Mouse (Mus musculus) retina, embryonic 14.5 days (tissue): ENCODE measurements around the gene Wt1.
A peak's percentile ranks its signal among the peaks of the same experiment; 100 is the strongest.

ENCODE experiments used
- DNase-seq: peaks from one replicate; pipeline ENCODE4 v3.0.0-alpha.2; 2015; ENCODE audit warnings: low spot score

The Wt1 gene

GRCm38 (mm10) chr2:105126691-105127530 is 582 bp downstream of the Wt1 start:
- peak; percentile 39 for DNase-seq

- DNase-seq: peak; percentile 45
Observed at GRCm38 (mm10) chr2:105127531-105128480, 1.5 kb downstream of the Wt1 start.

- DNase-seq: peak; percentile 23
Observed at GRCm38 (mm10) chr2:105128564-105128963, 2.2 kb downstream of the Wt1 start.

GRCm38 (mm10) chr2:105130351-105131060 is 4.2 kb downstream of the Wt1 start:
- peak; percentile 45 for DNase-seq

GRCm38 (mm10) chr2:105131061-105131810 is 4.9 kb downstream of the Wt1 start:
- DNase-seq: peak; percentile 27

GRCm38 (mm10) chr2:105131811-105132100 is 5.4 kb downstream of the Wt1 start:
- DNase-seq: no peak

- DNase-seq: peak; percentile 24
Observed at GRCm38 (mm10) chr2:105132300-105132699, 6.0 kb downstream of the Wt1 start.

GRCm38 (mm10) chr2:105132933-105133795 is 6.8 kb downstream of the Wt1 start:
- DNase-seq: peak; percentile 22

- DNase-seq: peak; percentile 30
Observed at GRCm38 (mm10) chr2:105134296-105134695, 8.0 kb downstream of the Wt1 start.

- DNase-seq: no peak
Observed at GRCm38 (mm10) chr2:105139471-105139870, 13.1 kb downstream of the Wt1 start.

- no peak for DNase-seq
Observed at GRCm38 (mm10) chr2:105141371-105141770, 15.0 kb downstream of the Wt1 start.

- DNase-seq: no peak
Observed at GRCm38 (mm10) chr2:105143731-105144130, 17.4 kb downstream of the Wt1 start.

GRCm38 (mm10) chr2:105151544-105151943 is 25.2 kb downstream of the Wt1 start:
- DNase-seq: no peak

GRCm38 (mm10) chr2:105153046-105153445 is 26.7 kb downstream of the Wt1 start:
- DNase-seq: no peak

- no peak for DNase-seq
Observed at GRCm38 (mm10) chr2:105160949-105161348, 34.6 kb downstream of the Wt1 start.

- DNase-seq: no peak
Observed at GRCm38 (mm10) chr2:105162763-105163162, 36.4 kb downstream of the Wt1 start.

- DNase-seq: no peak
Observed at GRCm38 (mm10) chr2:105168137-105168536, 41.8 kb downstream of the Wt1 start.

GRCm38 (mm10) chr2:105174254-105174653 is 47.9 kb downstream of the Wt1 start:
- DNase-seq: no peak

GRCm38 (mm10) chr2:105178871-105179270 is 52.5 kb downstream of the Wt1 start:
- no peak for DNase-seq

- peak; percentile 12 for DNase-seq
Observed at GRCm38 (mm10) chr2:105182501-105182900, 56.2 kb downstream of the Wt1 start.

GRCm38 (mm10) chr2:105185140-105185539 is 58.8 kb downstream of the Wt1 start:
- no peak for DNase-seq
